Mouse (Mus musculus) megakaryocyte, embryonic 14.5 days (primary cell): ENCODE results near the gene Dnajb7.

Experiments
- FLI1 ChIP-seq: IDR thresholded peaks from 2 replicates; pipeline ENCODE4 v1.6.1; 2012; ENCODE audit warnings: low read length, inconsistent platforms, mixed read lengths
- GATA1 ChIP-seq: IDR thresholded peaks from 3 replicates; pipeline ENCODE4 v1.6.1; 2012; ENCODE audit warnings: mixed read lengths, low read length, inconsistent platforms, borderline replicate concordance

DNA sequence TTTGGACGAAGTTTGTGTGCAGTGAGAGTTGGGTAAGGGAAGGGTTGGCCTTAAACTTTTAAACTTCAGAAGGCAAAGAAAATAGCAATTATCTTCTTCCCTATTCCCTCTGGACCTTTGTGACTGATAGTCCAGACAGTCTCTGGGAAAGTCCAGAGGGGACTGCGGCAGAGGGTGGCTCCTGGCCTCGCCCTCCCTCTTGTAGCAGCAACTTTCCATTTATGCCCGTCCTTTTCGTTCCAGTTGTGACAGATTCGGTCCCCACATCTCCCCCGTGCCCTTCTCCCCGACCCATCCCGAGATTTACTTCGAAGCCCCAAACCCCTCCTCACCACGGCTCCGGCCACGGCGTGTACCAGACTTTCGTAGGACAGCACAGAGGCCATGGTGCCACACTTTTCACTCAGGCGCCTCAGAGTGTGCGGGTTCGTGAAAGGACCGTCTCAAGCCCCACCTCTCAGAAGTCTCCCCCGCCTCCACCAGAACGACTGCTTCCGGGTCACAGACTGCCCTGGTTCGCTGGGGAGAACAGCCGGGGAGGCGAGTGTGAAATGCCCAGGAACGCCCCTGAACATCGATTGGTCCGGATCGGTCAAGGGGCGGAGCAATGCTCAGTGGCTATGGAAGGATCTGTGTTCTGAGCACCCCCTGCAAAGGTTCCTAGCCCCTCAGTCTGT, 47.6 kb downstream of the Dnajb7 start, which contains the start of gene Slc25a17:
- TF ChIP-seq GATA1 = no peak
- no peak for TF ChIP-seq FLI1
